Mouse (Mus musculus): ENCODE measurements around the gene Vstm4. TPM values are rescaled to one million over a fixed set of nuclear protein-coding genes. Genes with fewer than 3 reads are reported as not detected.

Vstm4 gene
- polyA plus RNA-seq, 1 experiment from 2014 or later, result 6.8 TPM

DNA sequence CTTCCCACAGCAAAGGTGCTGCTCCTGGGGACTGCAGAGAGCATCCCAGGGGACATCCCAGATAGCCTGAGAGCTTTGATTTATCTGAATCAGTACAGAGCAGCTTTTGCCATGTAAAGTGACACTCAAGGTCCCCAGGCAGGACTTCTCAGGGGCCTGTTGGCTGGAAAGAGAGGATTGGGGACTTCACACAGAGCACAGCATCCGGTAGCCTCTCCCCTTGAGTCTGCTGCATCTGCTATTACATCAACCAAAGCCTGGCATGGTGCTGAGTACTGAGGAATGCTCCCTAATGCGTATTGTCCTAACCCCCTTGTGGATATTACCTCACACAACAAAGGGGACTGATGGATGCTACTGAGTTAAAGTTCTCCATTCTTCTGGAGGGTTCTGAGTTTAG is 5.1 kb downstream of the Vstm4 start:
- Histone ChIP-seq H3K4me3 (no peak overlapping the region), H3K9ac (replicated peaks) (no peak overlapping the region), H3K9me3 (no peaks in the 10 kb centered on the region), H3K36me3 (no peaks in the 10 kb centered on the region), H3K27me3 (peaks cover 31% of the 10 kb centered on the region), H3K27ac (replicated peaks) (no peak overlapping the region), H3K4me2 (replicated peaks) (no peak overlapping the region), H3K4me1 (peaks cover 14% of the 10 kb centered on the region; the same call in 1 of the 2 replicates)
- 38% methylated on average over 2 of the region's 2 CpGs for WGBS
- no peak for ATAC-seq (ENCODE audit: low FRiP score, low read depth)

GRCm38 (mm10) chr14:32865331-32865730 is 8.8 kb downstream of the Vstm4 start:
- Histone ChIP-seq H3K9me3 (no peaks in the 10 kb centered on the region), H3K4me3 (no peak overlapping the region), H3K27me3 (no peaks in the 10 kb centered on the region), H3K4me2 (replicated peaks) (no peak overlapping the region), H3K9ac (replicated peaks) (no peak overlapping the region), H3K4me1 (0 out of 2 replicates have a peak, but pooled peaks cover 6% of the 10 kb centered on the region), H3K36me3 (no peaks in the 10 kb centered on the region), H3K27ac (replicated peaks) (no peak overlapping the region)
- WGBS, result 86% methylated on average over 3 of the region's 3 CpGs
- ATAC-seq (ENCODE audit: low FRiP score, low read depth), result no peak

GRCm38 (mm10) chr14:32871963-32872362 is 15.4 kb downstream of the Vstm4 start:
- 89% methylated on average over 5 of the region's 5 CpGs for WGBS
- ATAC-seq (ENCODE audit: low FRiP score, low read depth), result no peak

GRCm38 (mm10) chr14:32877549-32877948 is 21.0 kb downstream of the Vstm4 start:
- Histone ChIP-seq H3K27ac (replicated peaks) (no peak overlapping the region), H3K4me1 (no peaks in the 10 kb centered on the region), H3K36me3 (no peaks in the 10 kb centered on the region), H3K9ac (replicated peaks) (no peak overlapping the region), H3K27me3 (no peaks in the 10 kb centered on the region), H3K4me2 (replicated peaks) (no peak overlapping the region), H3K9me3 (no peaks in the 10 kb centered on the region), H3K4me3 (no peak overlapping the region)
- WGBS, result 63% methylated on average over 6 of the region's 6 CpGs
- ATAC-seq (ENCODE audit: low FRiP score, low read depth), result no peak

More at GRCm38 (mm10) chr14:32871963-32872362, 15.4 kb downstream of the Vstm4 start:
- no peaks in the 10 kb centered on the region for H3K27me3 ChIP-seq
- no peak overlapping the region for H3K27ac ChIP-seq (replicated peaks)
- no peak overlapping the region for H3K9ac ChIP-seq (replicated peaks)
- no peak overlapping the region for H3K4me3 ChIP-seq
- no peaks in the 10 kb centered on the region for H3K9me3 ChIP-seq
- H3K36me3 ChIP-seq, result no peaks in the 10 kb centered on the region
- H3K4me1 ChIP-seq, result no peaks in the 10 kb centered on the region
- no peak overlapping the region for H3K4me2 ChIP-seq (replicated peaks)

- no peak for ATAC-seq (ENCODE audit: low FRiP score, low read depth)
- no peaks in the 10 kb centered on the region for H3K27me3 ChIP-seq
- no peak overlapping the region for H3K9ac ChIP-seq (replicated peaks)
- no peak overlapping the region for H3K27ac ChIP-seq (replicated peaks)
- H3K9me3 ChIP-seq, result no peaks in the 10 kb centered on the region
- WGBS, result 90% methylated on average over 5 of the region's 5 CpGs
- H3K4me3 ChIP-seq, result no peak overlapping the region
- no peak overlapping the region for H3K4me2 ChIP-seq (replicated peaks)
- no peaks in the 10 kb centered on the region for H3K4me1 ChIP-seq
- H3K36me3 ChIP-seq, result no peaks in the 10 kb centered on the region
Observed at GRCm38 (mm10) chr14:32880332-32880731, 23.8 kb downstream of the Vstm4 start.

DNA sequence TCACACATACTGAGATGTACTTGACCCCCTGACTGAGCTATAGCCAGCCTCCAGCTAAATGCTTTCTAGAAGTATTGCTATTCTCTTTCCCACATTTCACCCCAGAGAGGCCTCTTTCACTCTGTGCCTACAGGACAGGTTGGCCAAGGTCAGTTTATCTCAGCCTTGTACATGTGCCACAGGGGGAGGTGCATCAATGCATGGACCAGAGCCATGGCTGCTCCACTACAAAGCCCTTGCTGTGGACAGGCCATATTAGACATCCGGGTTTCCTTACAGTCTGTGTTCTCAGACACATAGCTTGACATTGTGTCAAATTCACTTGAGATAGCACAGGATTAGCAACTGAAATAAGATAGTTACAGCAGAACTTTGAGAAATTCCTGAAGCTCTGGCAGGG is 25.1 kb downstream of the Vstm4 start:
- H3K4me2 ChIP-seq (replicated peaks), result no peak overlapping the region
- no peaks in the 10 kb centered on the region for H3K27me3 ChIP-seq
- H3K36me3 ChIP-seq, result no peaks in the 10 kb centered on the region
- no peak overlapping the region for H3K4me3 ChIP-seq
- no peak for ATAC-seq (ENCODE audit: low FRiP score, low read depth)
- no peak overlapping the region for H3K9ac ChIP-seq (replicated peaks)
- H3K27ac ChIP-seq (replicated peaks), result no peak overlapping the region
- WGBS, result 91% methylated on average over 1 of the region's 1 CpGs
- H3K9me3 ChIP-seq, result no peaks in the 10 kb centered on the region
- H3K4me1 ChIP-seq, result no peaks in the 10 kb centered on the region

- peak; percentile 80 for ATAC-seq (ENCODE audit: low FRiP score, low read depth)
- Histone ChIP-seq H3K4me2 (replicated peaks) (no peak overlapping the region), H3K36me3 (no peaks in the 10 kb centered on the region), H3K27ac (replicated peaks) (peak overlapping the region; percentile 44; the same call in 1 of the 2 replicates), H3K27me3 (no peaks in the 10 kb centered on the region), H3K9me3 (no peaks in the 10 kb centered on the region), H3K9ac (replicated peaks) (no peak overlapping the region), H3K4me1 (peaks cover 11% of the 10 kb centered on the region; the same call in 1 of the 2 replicates), H3K4me3 (no peak overlapping the region)
- 12% methylated on average over 6 of the region's 6 CpGs for WGBS
Observed at GRCm38 (mm10) chr14:32888876-32889674, 32.5 kb downstream of the Vstm4 start.

DNA sequence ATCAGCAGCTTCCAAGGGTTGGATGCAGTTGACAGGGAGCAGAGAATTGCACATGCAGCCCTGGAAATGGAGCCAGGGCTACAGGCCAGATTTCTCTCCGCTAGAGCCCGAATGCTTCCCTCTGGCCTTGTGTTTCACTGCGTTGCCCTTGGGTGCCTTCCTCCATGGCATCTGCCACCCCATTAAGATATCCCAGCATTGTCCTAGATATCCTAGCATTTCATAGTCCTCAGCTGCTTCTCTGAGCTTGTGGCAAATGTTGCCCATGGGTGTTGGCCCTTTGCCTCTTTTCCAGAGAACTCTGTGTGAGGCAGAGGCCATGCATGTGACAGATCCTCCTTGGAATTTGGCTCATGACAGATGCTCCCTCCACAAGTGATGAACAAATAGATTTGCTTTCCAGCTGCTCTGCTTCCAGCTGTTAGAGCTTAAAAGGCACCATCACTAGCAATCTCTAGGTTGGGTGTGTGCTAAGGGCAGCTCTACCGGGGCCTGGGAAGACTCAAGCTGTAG is 37.8 kb downstream of the Vstm4 start:
- ATAC-seq (ENCODE audit: low FRiP score, low read depth), result no peak
- WGBS, result 88% methylated on average over 4 of the region's 4 CpGs
- Histone ChIP-seq H3K9ac (replicated peaks) (no peak overlapping the region), H3K9me3 (no peaks in the 10 kb centered on the region), H3K27me3 (no peaks in the 10 kb centered on the region), H3K4me3 (no peak overlapping the region), H3K4me1 (peaks cover 1% of the 10 kb centered on the region; the same call in 1 of the 2 replicates), H3K27ac (replicated peaks) (no peak overlapping the region), H3K4me2 (replicated peaks) (no peak overlapping the region), H3K36me3 (no peaks in the 10 kb centered on the region)

- H3K4me3 ChIP-seq, result no peak overlapping the region
- no peak overlapping the region for H3K4me2 ChIP-seq (replicated peaks)
- WGBS, result 86% methylated on average over 4 of the region's 4 CpGs
- H3K27me3 ChIP-seq, result no peaks in the 10 kb centered on the region
- no peak for ATAC-seq (ENCODE audit: low FRiP score, low read depth)
- no peak overlapping the region for H3K27ac ChIP-seq (replicated peaks)
- H3K36me3 ChIP-seq, result no peaks in the 10 kb centered on the region
- no peaks in the 10 kb centered on the region for H3K9me3 ChIP-seq
- no peaks in the 10 kb centered on the region for H3K4me1 ChIP-seq
- no peak overlapping the region for H3K9ac ChIP-seq (replicated peaks)
Observed at GRCm38 (mm10) chr14:32894878-32895277, 38.3 kb downstream of the Vstm4 start.

GRCm38 (mm10) chr14:32896896-32897295 is 40.3 kb downstream of the Vstm4 start:
- Histone ChIP-seq H3K36me3 (no peaks in the 10 kb centered on the region), H3K9me3 (no peaks in the 10 kb centered on the region), H3K4me3 (no peak overlapping the region), H3K4me2 (replicated peaks) (no peak overlapping the region), H3K9ac (replicated peaks) (no peak overlapping the region), H3K4me1 (no peaks in the 10 kb centered on the region), H3K27me3 (no peaks in the 10 kb centered on the region), H3K27ac (replicated peaks) (no peak overlapping the region)
- no peak for ATAC-seq (ENCODE audit: low FRiP score, low read depth)
- 93% methylated on average over 2 of the region's 2 CpGs for WGBS

DNA sequence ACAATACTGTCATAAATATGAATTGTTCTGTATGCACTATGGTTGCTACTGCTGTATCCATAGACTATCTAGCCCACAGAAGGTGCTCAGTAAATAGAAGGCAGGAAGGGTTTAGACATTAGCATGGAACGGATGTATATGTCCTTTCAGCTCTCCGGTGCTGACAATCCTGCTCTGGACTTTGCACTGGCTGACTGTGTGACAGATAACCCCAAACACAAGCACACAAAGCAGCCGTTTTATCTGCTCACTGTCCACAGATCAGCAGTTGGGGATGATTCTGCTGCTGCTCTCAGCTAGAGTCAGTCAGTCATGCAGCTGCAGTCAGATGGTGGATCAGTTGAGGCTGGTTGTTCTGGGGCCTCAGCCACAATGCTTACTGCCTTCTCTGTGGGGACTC is 46.6 kb downstream of the Vstm4 start:
- no peaks in the 10 kb centered on the region for H3K9me3 ChIP-seq
- H3K4me2 ChIP-seq (replicated peaks), result no peak overlapping the region
- no peak overlapping the region for H3K4me3 ChIP-seq
- H3K4me1 ChIP-seq, result no peaks in the 10 kb centered on the region
- WGBS, result 85% methylated on average over 3 of the region's 3 CpGs
- ATAC-seq (ENCODE audit: low FRiP score, low read depth), result no peak
- no peaks in the 10 kb centered on the region for H3K27me3 ChIP-seq
- H3K27ac ChIP-seq (replicated peaks), result no peak overlapping the region
- no peaks in the 10 kb centered on the region for H3K36me3 ChIP-seq
- no peak overlapping the region for H3K9ac ChIP-seq (replicated peaks)

- WGBS, result 97% methylated on average over 3 of the region's 3 CpGs
- no peaks in the 10 kb centered on the region for H3K27me3 ChIP-seq
- no peak overlapping the region for H3K4me2 ChIP-seq (replicated peaks)
- H3K4me3 ChIP-seq, result no peak overlapping the region
- H3K9me3 ChIP-seq, result no peaks in the 10 kb centered on the region
- no peaks in the 10 kb centered on the region for H3K4me1 ChIP-seq
- H3K36me3 ChIP-seq, result no peaks in the 10 kb centered on the region
- no peak for ATAC-seq (ENCODE audit: low FRiP score, low read depth)
- H3K27ac ChIP-seq (replicated peaks), result no peak overlapping the region
- no peak overlapping the region for H3K9ac ChIP-seq (replicated peaks)
Observed at GRCm38 (mm10) chr14:32906545-32906944, 50.0 kb downstream of the Vstm4 start.
